Mouse (Mus musculus) kidney, postnatal 25 days (tissue): ENCODE results near the gene C1qtnf2.

Source experiments
- DNase-seq, 2 experiments: peaks; one replicate each; pipeline ENCODE4 v3.0.0; 2021; ENCODE audit warnings: mixed read lengths in 2 of 2

C1qtnf2 gene

GRCm38 (mm10) chr11:43483122-43483792 is 9.2 kb downstream of the C1qtnf2 start:
- DNase-seq = peak; percentile 46 to 72

- DNase-seq = no peak
Observed at GRCm38 (mm10) chr11:43484057-43484456, 10.0 kb downstream of the C1qtnf2 start.

GRCm38 (mm10) chr11:43484652-43485051 is 10.6 kb downstream of the C1qtnf2 start:
- DNase-seq = no peak

- no peak for DNase-seq
Observed at GRCm38 (mm10) chr11:43485855-43486254, 11.8 kb downstream of the C1qtnf2 start.

GRCm38 (mm10) chr11:43492663-43493062 is 18.6 kb downstream of the C1qtnf2 start:
- DNase-seq = peak; percentile 75 to 86

- peak; percentile 58 to 75 for DNase-seq
Observed at GRCm38 (mm10) chr11:43493815-43494409, 19.8 kb downstream of the C1qtnf2 start.

- DNase-seq = no peak
Observed at GRCm38 (mm10) chr11:43495037-43495436, 21.0 kb downstream of the C1qtnf2 start.

- DNase-seq = peak; percentile 61 to 78
Observed at GRCm38 (mm10) chr11:43495532-43495931, 21.5 kb downstream of the C1qtnf2 start.

- no peak for DNase-seq
Observed at GRCm38 (mm10) chr11:43501256-43501655, 27.2 kb downstream of the C1qtnf2 start.

GRCm38 (mm10) chr11:43505188-43505587 is 31.1 kb downstream of the C1qtnf2 start:
- DNase-seq = no peak

- DNase-seq = no peak
Observed at GRCm38 (mm10) chr11:43507976-43508375, 33.9 kb downstream of the C1qtnf2 start.

GRCm38 (mm10) chr11:43509878-43510277 is 35.8 kb downstream of the C1qtnf2 start:
- DNase-seq = no peak

- DNase-seq = no peak
Observed at GRCm38 (mm10) chr11:43512661-43513190, 38.6 kb downstream of the C1qtnf2 start.

- peak; percentile 51 to 59 for DNase-seq
Observed at GRCm38 (mm10) chr11:43516344-43517021, 42.4 kb downstream of the C1qtnf2 start.

GRCm38 (mm10) chr11:43517641-43518040 is 43.6 kb downstream of the C1qtnf2 start:
- no peak for DNase-seq

- DNase-seq = no peak
Observed at GRCm38 (mm10) chr11:43518086-43518485, 44.0 kb downstream of the C1qtnf2 start.

- no peak for DNase-seq
Observed at GRCm38 (mm10) chr11:43518821-43519220, 44.7 kb downstream of the C1qtnf2 start.

GRCm38 (mm10) chr11:43520521-43520920 is 46.4 kb downstream of the C1qtnf2 start:
- DNase-seq = no peak

- DNase-seq = no peak
Observed at GRCm38 (mm10) chr11:43528078-43528682, 54.1 kb downstream of the C1qtnf2 start.

GRCm38 (mm10) chr11:43528683-43529499 is 54.8 kb downstream of the C1qtnf2 start, which contains the start of gene Ccnjl:
TSS of gene Ccnjl (plus strand) at chr11:43528784.
- peak; percentile 61 to 67 for DNase-seq

GRCm38 (mm10) chr11:43530043-43530442 is 56.0 kb downstream of the C1qtnf2 start:
- DNase-seq = no peak

GRCm38 (mm10) chr11:43531619-43532018 is 57.5 kb downstream of the C1qtnf2 start:
- no peak for DNase-seq
